Mouse (Mus musculus) olfactory bulb, adult 2 months (tissue): Measurements from ENCODE around the gene Taar7a.

Experiments used
- CTCF ChIP-seq: fragments of 200-500 bp; IDR thresholded peaks from 2 replicates; pipeline ENCODE4 v1.5.1; 2012; ENCODE audit warnings: low read depth, mild to moderate bottlenecking, low read length, moderate library complexity; ENCODE audit not compliant: insufficient read depth
- POLR2A ChIP-seq: fragments of 200-500 bp; IDR thresholded peaks from 2 replicates; pipeline ENCODE4 v1.6.1; 2012; ENCODE audit warnings: mild to moderate bottlenecking, low read depth, low read length, moderate library complexity; ENCODE audit not compliant: insufficient read depth

DNA sequence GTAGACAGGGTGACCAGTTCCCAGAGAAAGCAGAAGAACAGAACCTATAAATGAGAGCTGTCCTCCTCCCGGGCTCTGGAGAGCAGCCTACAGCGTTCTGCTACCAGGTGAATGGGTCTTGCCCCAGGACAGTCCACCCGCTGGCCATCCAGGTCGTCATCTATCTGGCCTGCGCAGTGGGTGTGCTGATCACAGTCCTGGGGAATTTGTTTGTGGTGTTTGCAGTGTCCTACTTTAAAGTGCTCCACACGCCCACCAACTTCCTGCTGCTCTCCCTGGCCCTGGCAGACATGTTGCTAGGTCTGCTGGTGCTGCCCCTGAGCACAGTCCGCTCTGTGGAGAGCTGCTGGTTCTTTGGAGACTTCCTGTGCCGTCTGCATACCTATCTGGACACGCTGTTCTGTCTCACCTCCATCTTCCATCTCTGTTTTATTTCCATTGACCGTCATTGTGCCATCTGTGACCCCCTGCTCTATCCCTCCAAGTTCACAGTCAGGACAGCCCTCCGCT, 22.6 kb downstream of the Taar7a start, which contains the start of gene Taar5:
- no peak for TF ChIP-seq CTCF
- TF ChIP-seq POLR2A, result no peak
